In genomic region chr11:121122024-121122670, GRCm38 (mm10) we compare ENCODE assay signal across 32 mouse cellular contexts. TPM values are rescaled to one million over a fixed set of nuclear protein-coding genes. Genes with fewer than 3 reads are reported as not detected.
DNase-seq lines count a peak whose midpoint lies in the region; ATAC-seq and TF ChIP-seq lines count a peak whose summit lies in the region.
"Had no signal": no experiment of that assay in that cellular context is flagged by ENCODE, and none has a peak within 500 bp of the region (broad histone marks: within the 10 kb centered on the region; RNA-seq: fewer than 3 reads in every experiment).

No protein-coding gene starts in this region.

- no peak for DNase-seq in heart, adult 18-20 months
- DNase-seq in liver, embryonic 11.5 days (ENCODE audit: low spot score) = no peak
- DNase-seq in testis, postnatal 10 days (ENCODE audit: low spot score) = no peak
- DNase-seq in layer of hippocampus, postnatal 10 days (ENCODE audit: low spot score in 2 of 2) = no peak
- DNase-seq: adrenal gland, adult 2 months; cerebellum, adult 11-12 months; cerebellum, postnatal 14 days; gastrocnemius, postnatal 10 days; kidney, adult 8-10 months; kidney, postnatal 25 days; midbrain, embryonic 14.5 days; right cerebral cortex, postnatal 14 days had no signal

- 0 out of 2 replicates have a peak, but pooled peaks cover 4% of the 10 kb centered on the region for H3K9me3 ChIP-seq in heart, embryonic 12.5 days (replicated peaks)
- no peaks in the 10 kb centered on the region for H3K9me3 ChIP-seq in liver, embryonic 12.5 days (replicated peaks)
- H3K9me3 ChIP-seq in liver, embryonic 11.5 days (ENCODE audit: control insufficient read depth, low read length) = no peaks in the 10 kb centered on the region
- H3K9me3 ChIP-seq: forebrain, embryonic 10.5 days; hindbrain, embryonic 10.5 days; intestine, embryonic 15.5 days; limb, embryonic 12.5 days; megakaryocyte, embryonic 14.5 days; neural tube, embryonic 12.5 days had no signal

- H3K4me1 ChIP-seq in heart, embryonic 12.5 days (replicated peaks) = peaks cover 22% of the 10 kb centered on the region
- peaks cover 30% of the 10 kb centered on the region for H3K4me1 ChIP-seq in liver, embryonic 12.5 days
- H3K4me1 ChIP-seq in liver, embryonic 11.5 days (replicated peaks; ENCODE audit: control insufficient read depth, insufficient read depth, low read length) = peaks cover 15% of the 10 kb centered on the region
- H3K4me1 ChIP-seq in testis, adult 2 months (ENCODE audit: control insufficient read depth, insufficient read depth, low read length) = peaks cover 8% of the 10 kb centered on the region
- H3K4me1 ChIP-seq: intestine, embryonic 15.5 days; limb, embryonic 12.5 days; neural tube, embryonic 12.5 days had no signal

- 0 out of 2 replicates have a peak, but pooled peaks cover 3% of the 10 kb centered on the region for H3K27me3 ChIP-seq in heart, embryonic 12.5 days (replicated peaks)
- no peaks in the 10 kb centered on the region for H3K27me3 ChIP-seq in liver, embryonic 12.5 days (replicated peaks)
- H3K27me3 ChIP-seq in liver, embryonic 11.5 days (replicated peaks; ENCODE audit: control insufficient read depth, insufficient read depth, low read length) = no peaks in the 10 kb centered on the region
- no peaks in the 10 kb centered on the region for H3K27me3 ChIP-seq in testis, adult 2 months (ENCODE audit: control insufficient read depth, insufficient read depth, low read length)
- H3K27me3 ChIP-seq: intestine, embryonic 15.5 days; limb, embryonic 12.5 days; neural tube, embryonic 12.5 days; Patski had no signal

- no peak for TF ChIP-seq POLR2A in testis, adult 2 months (IDR thresholded peaks at IDR 0.05; ENCODE audit: control insufficient read depth, low read depth, low read length)

- no peaks in the 10 kb centered on the region for H3K36me3 ChIP-seq in heart, embryonic 12.5 days
- H3K36me3 ChIP-seq in liver, embryonic 12.5 days = no peaks in the 10 kb centered on the region
- H3K36me3 ChIP-seq in liver, embryonic 11.5 days (ENCODE audit: control insufficient read depth, insufficient read depth, low read length) = no peaks in the 10 kb centered on the region
- no peaks in the 10 kb centered on the region for H3K36me3 ChIP-seq in testis, adult 2 months (ENCODE audit: control insufficient read depth, insufficient read depth, low read length)
- H3K36me3 ChIP-seq: forebrain, embryonic 10.5 days; hindbrain, embryonic 10.5 days; intestine, embryonic 15.5 days; limb, embryonic 12.5 days; neural tube, embryonic 12.5 days had no signal

- H3K27ac ChIP-seq in heart, embryonic 12.5 days (ENCODE audit: poor library complexity, severe bottlenecking) = peak overlapping the region; percentile 80
- H3K27ac ChIP-seq in liver, embryonic 12.5 days = no peak overlapping the region
- H3K27ac ChIP-seq in liver, embryonic 11.5 days (ENCODE audit: low read depth, low read length) = no peak overlapping the region
- H3K27ac ChIP-seq in testis, adult 2 months (ENCODE audit: control insufficient read depth, insufficient read depth, low read depth, low read length) = peak overlapping the region; percentile 44; the same call in 1 of the 2 replicates
- H3K27ac ChIP-seq: forebrain, embryonic 10.5 days; hindbrain, embryonic 10.5 days; intestine, embryonic 15.5 days; limb, embryonic 12.5 days; liver, embryonic 14.5 days; neural tube, embryonic 12.5 days; stomach, postnatal 0 days had no signal

- ATAC-seq in heart, embryonic 12.5 days (ENCODE audit: insufficient number of reproducible peaks, low FRiP score) = 0 out of 2 replicates have a peak, but pooled peaks have one; percentile 18
- ATAC-seq in liver, embryonic 12.5 days = peak; percentile 30; the same call in 1 of the 2 replicates
- no peak for ATAC-seq in liver, embryonic 11.5 days (replicated peaks; ENCODE audit: low FRiP score)
- ATAC-seq: CD4-positive, CD25-positive, alpha-beta regulatory T cell, adult 4 months; forebrain, embryonic 16.5 days; hindbrain, embryonic 16.5 days; intestine, embryonic 15.5 days; Patski had no signal

- H3K4me2 ChIP-seq in heart, embryonic 12.5 days = no peak overlapping the region
- H3K4me2 ChIP-seq in liver, embryonic 12.5 days = no peak overlapping the region
- H3K4me2 ChIP-seq in liver, embryonic 11.5 days = no peak overlapping the region
- H3K4me2 ChIP-seq: intestine, embryonic 15.5 days; limb, embryonic 12.5 days; neural tube, embryonic 12.5 days had no signal

- TF ChIP-seq CTCF in testis, adult 2 months (IDR thresholded peaks at IDR 0.05; ENCODE audit: control insufficient read depth, insufficient read depth, insufficient replicate concordance, low read depth, low read length) = no peak

- 4% methylated on average over 2 of the region's 2 CpGs for WGBS in heart, embryonic 12.5 days
- 8% methylated on average over 2 of the region's 2 CpGs for WGBS in liver, embryonic 12.5 days (ENCODE audit: insufficient replicate concordance)
- 17% methylated on average over 2 of the region's 2 CpGs for WGBS in liver, embryonic 11.5 days

- H3K4me3 ChIP-seq in heart, embryonic 12.5 days = no peak overlapping the region
- no peak overlapping the region for H3K4me3 ChIP-seq in liver, embryonic 12.5 days
- H3K4me3 ChIP-seq in liver, embryonic 11.5 days (ENCODE audit: low read depth, low read length) = no peak overlapping the region
- no peak overlapping the region for H3K4me3 ChIP-seq in testis, adult 2 months (ENCODE audit: control insufficient read depth, low read depth, low read length)
- H3K4me3 ChIP-seq: forebrain, embryonic 10.5 days; hindbrain, embryonic 10.5 days; intestine, embryonic 15.5 days; limb, embryonic 12.5 days; megakaryocyte, embryonic 14.5 days; neural tube, embryonic 12.5 days had no signal

- H3K9ac ChIP-seq in heart, embryonic 12.5 days = no peak overlapping the region
- no peak overlapping the region for H3K9ac ChIP-seq in liver, embryonic 12.5 days
- H3K9ac ChIP-seq in liver, embryonic 11.5 days (ENCODE audit: low read depth, low read length) = no peak overlapping the region
- H3K9ac ChIP-seq: intestine, embryonic 15.5 days; limb, embryonic 12.5 days; liver, embryonic 14.5 days; neural tube, embryonic 12.5 days had no signal

RNA-seq across cellular contexts. Expression of gene Tex19.2, which starts 3.7 kb away (rescaled TPM):
- not detected in 2 replicates for polyA plus RNA-seq in heart, embryonic 12.5 days (2016; fragmentation: Nextera tagmentation; extraction: Ambion mirVana)
- total RNA-seq in heart, adult 18-20 months (2021) = not detected
- polyA plus RNA-seq in liver, embryonic 12.5 days (2016; fragmentation: Nextera tagmentation; extraction: Ambion mirVana) = 0.17 and 0.20 TPM in 2 replicates
- polyA plus RNA-seq in liver, embryonic 11.5 days (2014; fragmentation: Nextera tagmentation; extraction: Ambion mirVana) = 0.29 TPM in 1 of 2 replicates, not detected in the other
- 23.9 and 27.6 TPM in 2 replicates for polyA plus RNA-seq in testis, adult 2 months (2012; rRNA removed)
- total RNA-seq in layer of hippocampus, postnatal 10 days (2021) = not detected
- total RNA-seq: adrenal gland, adult 2 months; adrenal gland, postnatal 4 days; gastrocnemius, postnatal 10 days; granulocyte monocyte progenitor cell, adult 5-6 weeks; layer of hippocampus, adult 8-10 months; left cerebral cortex, postnatal 14 days had no signal
- polyA plus RNA-seq: adrenal gland, adult 2 months; CD4-positive, CD25-positive, alpha-beta regulatory T cell, adult 4 months; embryonic facial prominence, embryonic 11.5 days; forebrain, embryonic 16.5 days; hindbrain, embryonic 10.5 days; hindbrain, embryonic 16.5 days; intestine, embryonic 15.5 days; limb, embryonic 12.5 days; midbrain, embryonic 14.5 days; neural tube, embryonic 12.5 days; Patski had no signal

RNA-seq across cellular contexts. Expression of gene Tex19.1, which starts 23.8 kb away (rescaled TPM):
- polyA plus RNA-seq in heart, embryonic 12.5 days (2016; fragmentation: Nextera tagmentation; extraction: Ambion mirVana) = 0.15 and 0.54 TPM in 2 replicates
- not detected for total RNA-seq in heart, adult 18-20 months (2021)
- 0.31 and 0.44 TPM in 2 replicates for polyA plus RNA-seq in liver, embryonic 12.5 days (2016; fragmentation: Nextera tagmentation; extraction: Ambion mirVana)
- 0.43 and 0.44 TPM in 2 replicates for polyA plus RNA-seq in liver, embryonic 11.5 days (2014; fragmentation: Nextera tagmentation; extraction: Ambion mirVana)
- polyA plus RNA-seq in testis, adult 2 months (2012; rRNA removed) = 11.7 and 16.1 TPM in 2 replicates
- not detected for total RNA-seq in layer of hippocampus, postnatal 10 days (2021)
- total RNA-seq: adrenal gland, adult 2 months; adrenal gland, postnatal 4 days; granulocyte monocyte progenitor cell, adult 5-6 weeks; layer of hippocampus, adult 8-10 months; left cerebral cortex, postnatal 14 days had no signal
- polyA plus RNA-seq: embryonic facial prominence, embryonic 11.5 days; forebrain, embryonic 10.5 days; forebrain, embryonic 16.5 days; hindbrain, embryonic 10.5 days; hindbrain, embryonic 16.5 days; intestine, embryonic 15.5 days; limb, embryonic 12.5 days; midbrain, embryonic 14.5 days; neural tube, embryonic 12.5 days; Patski had no signal

RNA-seq across cellular contexts. Expression of gene Uts2r, which starts 37.9 kb away (rescaled TPM):
- polyA plus RNA-seq in heart, embryonic 12.5 days (2016; fragmentation: Nextera tagmentation; extraction: Ambion mirVana) = not detected in 2 replicates
- under 1 TPM in 1 of 2 experiments, not detected in 1; 0.30 TPM for total RNA-seq in heart, adult 18-20 months (2021)
- not detected in 2 replicates for polyA plus RNA-seq in liver, embryonic 12.5 days (2016; fragmentation: Nextera tagmentation; extraction: Ambion mirVana)
- not detected in 2 replicates for polyA plus RNA-seq in liver, embryonic 11.5 days (2014; fragmentation: Nextera tagmentation; extraction: Ambion mirVana)
- polyA plus RNA-seq in testis, adult 2 months (2012; rRNA removed) = 0.31 and 0.35 TPM in 2 replicates
- total RNA-seq in layer of hippocampus, postnatal 10 days (2021) = under 1 TPM; 0.41 to 0.45 TPM
- total RNA-seq: adrenal gland, adult 2 months; adrenal gland, postnatal 4 days; granulocyte monocyte progenitor cell, adult 5-6 weeks; left cerebral cortex, postnatal 14 days had no signal
- polyA plus RNA-seq: CD4-positive, CD25-positive, alpha-beta regulatory T cell, adult 4 months; embryonic facial prominence, embryonic 11.5 days; forebrain, embryonic 10.5 days; intestine, embryonic 15.5 days; liver, embryonic 14.5 days; Patski; stomach, postnatal 0 days had no signal

RNA-seq across cellular contexts. Expression of gene Sectm1a, which starts 41.1 kb away (rescaled TPM):
- not detected in 2 replicates for polyA plus RNA-seq in heart, embryonic 12.5 days (2016; fragmentation: Nextera tagmentation; extraction: Ambion mirVana)
- total RNA-seq in heart, adult 18-20 months (2021) = under 1 TPM in 1 of 2 experiments, not detected in 1; 0.26 TPM
- polyA plus RNA-seq in liver, embryonic 12.5 days (2016; fragmentation: Nextera tagmentation; extraction: Ambion mirVana) = 0.37 and 0.43 TPM in 2 replicates
- polyA plus RNA-seq in liver, embryonic 11.5 days (2014; fragmentation: Nextera tagmentation; extraction: Ambion mirVana) = 0.32 and 0.86 TPM in 2 replicates
- polyA plus RNA-seq in testis, adult 2 months (2012; rRNA removed) = 8.9 and 9.0 TPM in 2 replicates
- not detected for total RNA-seq in layer of hippocampus, postnatal 10 days (2021)
- total RNA-seq: adrenal gland, adult 2 months; granulocyte monocyte progenitor cell, adult 5-6 weeks; layer of hippocampus, adult 8-10 months; left cerebral cortex, postnatal 14 days had no signal
- polyA plus RNA-seq: CD4-positive, CD25-positive, alpha-beta regulatory T cell, adult 4 months; embryonic facial prominence, embryonic 11.5 days; forebrain, embryonic 10.5 days; forebrain, embryonic 16.5 days; hindbrain, embryonic 10.5 days; hindbrain, embryonic 16.5 days; limb, embryonic 12.5 days; midbrain, embryonic 14.5 days; neural tube, embryonic 12.5 days had no signal

RNA-seq across cellular contexts. Expression of gene Sectm1b, which starts 58.8 kb away (rescaled TPM):
- polyA plus RNA-seq in heart, embryonic 12.5 days (2016; fragmentation: Nextera tagmentation; extraction: Ambion mirVana) = not detected in 2 replicates
- total RNA-seq in heart, adult 18-20 months (2021) = not detected
- 0.14 TPM in 1 of 2 replicates, not detected in the other for polyA plus RNA-seq in liver, embryonic 12.5 days (2016; fragmentation: Nextera tagmentation; extraction: Ambion mirVana)
- not detected in 2 replicates for polyA plus RNA-seq in liver, embryonic 11.5 days (2014; fragmentation: Nextera tagmentation; extraction: Ambion mirVana)
- polyA plus RNA-seq in testis, adult 2 months (2012; rRNA removed) = not detected in 2 replicates
- not detected for total RNA-seq in layer of hippocampus, postnatal 10 days (2021)
- total RNA-seq: adrenal gland, adult 2 months; gastrocnemius, postnatal 10 days; granulocyte monocyte progenitor cell, adult 5-6 weeks; layer of hippocampus, adult 8-10 months; left cerebral cortex, postnatal 14 days had no signal
- polyA plus RNA-seq: adrenal gland, adult 2 months; CD4-positive, CD25-positive, alpha-beta regulatory T cell, adult 4 months; embryonic facial prominence, embryonic 11.5 days; forebrain, embryonic 10.5 days; forebrain, embryonic 16.5 days; hindbrain, embryonic 10.5 days; hindbrain, embryonic 16.5 days; limb, embryonic 12.5 days; midbrain, embryonic 14.5 days; neural tube, embryonic 12.5 days had no signal

Comparison
In these comparisons a context has a peak if more than half of its experiments do, and no peak if none do; other contexts are left out.
1. H3K27ac ChIP-seq: peak in heart, embryonic 12.5 days (single experiment) and testis, adult 2 months (single experiment); none in liver, embryonic 12.5 days (single experiment) and liver, embryonic 11.5 days (single experiment).
2. RNA of gene Tex19.2, which starts 3.7 kb away (polyA plus RNA-seq): 23.9 to 27.6 TPM in testis, adult 2 months; 0.17 to 0.20 TPM in liver, embryonic 12.5 days, 0.29 TPM in liver, embryonic 11.5 days and not detected in heart, embryonic 12.5 days; every median in the first group is over 10 times any median in the second.